Mouse (Mus musculus): ENCODE results near the gene Arhgef3. TPM values are rescaled to one million over a fixed set of nuclear protein-coding genes. Genes with fewer than 3 reads are reported as not detected.

Gene Arhgef3
- total RNA-seq, 1 experiment, result 7.6 TPM

- no peak overlapping the region for H3K4me3 ChIP-seq (ENCODE audit: insufficient read depth in 1 of 2, low read depth in 1 of 2, low read length in 2 of 2, poor library complexity in 1 of 2, severe bottlenecking in 1 of 2)
- H3K27ac ChIP-seq (ENCODE audit: insufficient read depth, low read depth, low read length, poor library complexity, severe bottlenecking), result no peak overlapping the region
- no peak for DNase-seq (ENCODE audit: low read depth, low spot score)
- H3K36me3 ChIP-seq (ENCODE audit: control insufficient read depth, insufficient read depth, low read length, poor library complexity, severe bottlenecking), result peaks cover 5% of the 10 kb centered on the region; the same call in 1 of the 2 replicates
- no peak overlapping the region for H3K9ac ChIP-seq (ENCODE audit: insufficient read depth, low read depth, low read length, poor library complexity, severe bottlenecking)
- no peak for TF ChIP-seq ZNF384 (IDR thresholded peaks at IDR 0.05; ENCODE audit: low read depth, low read length)
- no peak for TF ChIP-seq CHD2 (IDR thresholded peaks at IDR 0.05; ENCODE audit: low read depth, low read length)
- no peak for TF ChIP-seq HCFC1 (IDR thresholded peaks at IDR 0.05; ENCODE audit: borderline replicate concordance, insufficient read depth, low read length)
- no peak for TF ChIP-seq ZC3H11A (IDR thresholded peaks at IDR 0.05; ENCODE audit: borderline replicate concordance, low read depth, low read length)
- TF ChIP-seq MAFK (IDR thresholded peaks at IDR 0.05; ENCODE audit: insufficient read depth, low read depth, low read length), result no peak
- H3K9me3 ChIP-seq (ENCODE audit: control insufficient read depth, insufficient read depth, low read depth, low read length), result no peaks in the 10 kb centered on the region
- H3K4me1 ChIP-seq (ENCODE audit: control insufficient read depth in 2 of 2, insufficient read depth in 2 of 2, low read length in 2 of 2, poor library complexity in 1 of 2), result peaks cover 0 to 12% of the 10 kb centered on the region in 2 experiments; a peak in 2 of 4 replicates
- in situ Hi-C loops (cut with MboI; ENCODE audit: low sequenced_read_pairs in 2 of 2, unreplicated experiment in 2 of 2), result no loop called here
Observed at GRCm38 (mm10) chr14:27076522-27076920, 38.2 kb upstream of the Arhgef3 start.

GRCm38 (mm10) chr14:27081536-27082275 is 33.0 kb upstream of the Arhgef3 start:
- Histone ChIP-seq H3K4me3 (ENCODE audit: insufficient read depth in 1 of 2, low read depth in 1 of 2, low read length in 2 of 2, poor library complexity in 1 of 2, severe bottlenecking in 1 of 2) (no peak overlapping the region), H3K27ac (ENCODE audit: insufficient read depth, low read depth, low read length, poor library complexity, severe bottlenecking) (no peak overlapping the region), H3K9me3 (ENCODE audit: control insufficient read depth, insufficient read depth, low read depth, low read length) (no peaks in the 10 kb centered on the region), H3K4me1 (ENCODE audit: control insufficient read depth in 2 of 2, insufficient read depth in 2 of 2, low read length in 2 of 2, poor library complexity in 1 of 2) (no peaks in the 10 kb centered on the region), H3K36me3 (ENCODE audit: control insufficient read depth, insufficient read depth, low read length, poor library complexity, severe bottlenecking) (peaks cover 14% of the 10 kb centered on the region; the same call in 1 of the 2 replicates), H3K9ac (ENCODE audit: insufficient read depth, low read depth, low read length, poor library complexity, severe bottlenecking) (no peak overlapping the region)
- DNase-seq (ENCODE audit: low read depth, low spot score), result no peak
- in situ Hi-C loops (cut with MboI; ENCODE audit: low sequenced_read_pairs in 2 of 2, unreplicated experiment in 2 of 2), result loop anchor here in 1 of 2 experiments (10.0 kb wide), 1 partner anchor 47 kb away; the partner anchor contains the start of gene Il17rd
- TF ChIP-seq ZC3H11A (IDR thresholded peaks at IDR 0.05; ENCODE audit: borderline replicate concordance, low read depth, low read length), result no peak
- TF ChIP-seq MAFK (IDR thresholded peaks at IDR 0.05; ENCODE audit: insufficient read depth, low read depth, low read length), result no peak
- TF ChIP-seq ZNF384 (IDR thresholded peaks at IDR 0.05; ENCODE audit: low read depth, low read length), result no peak
- TF ChIP-seq CHD2 (IDR thresholded peaks at IDR 0.05; ENCODE audit: low read depth, low read length), result no peak
- TF ChIP-seq HCFC1 (IDR thresholded peaks at IDR 0.05; ENCODE audit: borderline replicate concordance, insufficient read depth, low read length), result no peak

DNA sequence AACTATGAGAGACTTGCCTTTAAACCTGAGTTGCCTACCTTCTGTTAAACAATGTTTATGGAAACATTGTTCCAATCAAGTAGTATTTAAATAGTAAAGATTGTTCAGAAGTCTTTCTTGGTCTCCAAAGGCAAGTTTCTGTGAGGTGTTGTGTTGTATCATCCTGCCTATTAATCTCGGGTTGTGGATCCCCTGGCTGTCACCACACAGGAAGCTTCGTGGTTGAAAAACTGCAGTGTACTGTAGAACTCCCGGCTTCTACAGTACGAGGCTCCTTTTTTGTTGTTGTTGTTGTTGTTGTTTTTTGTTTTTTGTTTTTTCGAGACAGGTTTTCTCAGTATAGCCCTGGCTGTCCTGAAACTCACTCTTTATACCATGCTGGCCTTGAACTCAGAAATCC is 29.2 kb upstream of the Arhgef3 start:
- TF ChIP-seq ZC3H11A (IDR thresholded peaks at IDR 0.05; ENCODE audit: borderline replicate concordance, low read depth, low read length) (no peak), ZNF384 (IDR thresholded peaks at IDR 0.05; ENCODE audit: low read depth, low read length) (no peak), CHD2 (IDR thresholded peaks at IDR 0.05; ENCODE audit: low read depth, low read length) (no peak), HCFC1 (IDR thresholded peaks at IDR 0.05; ENCODE audit: borderline replicate concordance, insufficient read depth, low read length) (no peak), MAFK (IDR thresholded peaks at IDR 0.05; ENCODE audit: insufficient read depth, low read depth, low read length) (no peak)
- no peak overlapping the region for H3K27ac ChIP-seq (ENCODE audit: insufficient read depth, low read depth, low read length, poor library complexity, severe bottlenecking)
- DNase-seq (ENCODE audit: low read depth, low spot score), result no peak
- peaks cover 0 to 3% of the 10 kb centered on the region in 2 experiments; a peak in 1 of 4 replicates for H3K4me1 ChIP-seq (ENCODE audit: control insufficient read depth in 2 of 2, insufficient read depth in 2 of 2, low read length in 2 of 2, poor library complexity in 1 of 2)
- in situ Hi-C loops (cut with MboI; ENCODE audit: low sequenced_read_pairs in 2 of 2, unreplicated experiment in 2 of 2), result loop anchor here in 1 of 2 experiments (10.0 kb wide), 1 partner anchor 51 kb away; the partner anchor contains the start of gene Il17rd
- no peaks in the 10 kb centered on the region for H3K9me3 ChIP-seq (ENCODE audit: control insufficient read depth, insufficient read depth, low read depth, low read length)
- H3K36me3 ChIP-seq (ENCODE audit: control insufficient read depth, insufficient read depth, low read length, poor library complexity, severe bottlenecking), result peaks cover 22% of the 10 kb centered on the region
- no peak overlapping the region for H3K4me3 ChIP-seq (ENCODE audit: insufficient read depth in 1 of 2, low read depth in 1 of 2, low read length in 2 of 2, poor library complexity in 1 of 2, severe bottlenecking in 1 of 2)
- H3K9ac ChIP-seq (ENCODE audit: insufficient read depth, low read depth, low read length, poor library complexity, severe bottlenecking), result no peak overlapping the region

DNA sequence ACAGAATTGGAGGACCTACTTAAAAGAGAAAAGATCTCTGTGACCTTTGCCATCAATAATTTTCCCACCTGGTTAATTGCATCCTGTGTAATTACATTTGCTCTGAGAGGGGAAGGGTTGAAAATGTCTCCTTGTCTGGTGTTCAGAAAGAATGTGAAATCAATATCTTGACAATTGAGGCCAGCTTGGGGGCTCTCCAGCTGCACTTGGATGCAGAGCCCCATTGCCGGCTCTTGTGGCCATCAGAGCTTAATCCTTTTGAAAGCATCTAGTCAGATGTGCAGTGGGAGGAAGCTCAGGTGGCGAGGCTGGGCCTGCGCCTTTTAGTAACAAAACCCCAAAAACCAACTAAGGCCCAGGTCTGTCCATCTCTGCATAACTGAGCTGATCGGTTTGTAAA is 28.7 kb upstream of the Arhgef3 start:
- Histone ChIP-seq H3K36me3 (ENCODE audit: control insufficient read depth, insufficient read depth, low read length, poor library complexity, severe bottlenecking) (peaks cover 22% of the 10 kb centered on the region), H3K27ac (ENCODE audit: insufficient read depth, low read depth, low read length, poor library complexity, severe bottlenecking) (no peak overlapping the region), H3K4me1 (ENCODE audit: control insufficient read depth in 2 of 2, insufficient read depth in 2 of 2, low read length in 2 of 2, poor library complexity in 1 of 2) (peaks cover 0 to 3% of the 10 kb centered on the region in 2 experiments; a peak in 1 of 4 replicates), H3K9me3 (ENCODE audit: control insufficient read depth, insufficient read depth, low read depth, low read length) (no peaks in the 10 kb centered on the region), H3K4me3 (ENCODE audit: insufficient read depth in 1 of 2, low read depth in 1 of 2, low read length in 2 of 2, poor library complexity in 1 of 2, severe bottlenecking in 1 of 2) (no peak overlapping the region), H3K9ac (ENCODE audit: insufficient read depth, low read depth, low read length, poor library complexity, severe bottlenecking) (no peak overlapping the region)
- DNase-seq (ENCODE audit: low read depth, low spot score), result no peak
- in situ Hi-C loops (cut with MboI; ENCODE audit: low sequenced_read_pairs in 2 of 2, unreplicated experiment in 2 of 2), result loop anchor here in 1 of 2 experiments (10.0 kb wide), 1 partner anchor 51 kb away; the partner anchor contains the start of gene Il17rd
- TF ChIP-seq ZNF384 (IDR thresholded peaks at IDR 0.05; ENCODE audit: low read depth, low read length) (no peak), HCFC1 (IDR thresholded peaks at IDR 0.05; ENCODE audit: borderline replicate concordance, insufficient read depth, low read length) (no peak), MAFK (IDR thresholded peaks at IDR 0.05; ENCODE audit: insufficient read depth, low read depth, low read length) (no peak), CHD2 (IDR thresholded peaks at IDR 0.05; ENCODE audit: low read depth, low read length) (no peak), ZC3H11A (IDR thresholded peaks at IDR 0.05; ENCODE audit: borderline replicate concordance, low read depth, low read length) (no peak)

All from ES-E14 (cell line).